Mouse (Mus musculus) embryonic stem cell, embryonic (primary cell): ENCODE results near the gene Amigo3.

Source experiments
- CTCF ChIA-PET, 4 experiments: fragments of 300-600 bp in 2 of 4; fragments of 350-600 bp in 2 of 4; sonication (Branson Sonifier 250); formaldehyde crosslinking; loops; one replicate each; lab custom pipeline; 2022; ENCODE audit warnings: inconsistent platforms in 2 of 4; lab: Charles Lee
- POLR2A ChIA-PET, 4 experiments: fragments of 300-600 bp in 2 of 4; fragments of 350-600 bp in 2 of 4; sonication (Branson Sonifier 250); formaldehyde crosslinking; loops; one replicate each; lab custom pipeline; 2022; ENCODE audit warnings: antibody characterized with exemption in 4 of 4, inconsistent platforms in 1 of 4; lab: Charles Lee

Gene Amigo3

GRCm38 (mm10) chr9:108052885-108053664 is at the start of gene Amigo3:
Gene Amigo3, plus strand, starts transcription at chr9:108053159.
- ChIA-PET POLR2A (interaction anchor here (0.5 to 4.7 kb wide), 92 partner anchors 8 to 469 kb away, joined by 3 to 43 read pairs (median 4); partner anchors contain the start of genes Apeh (in 3 of the 4), Inka1 (in 3 of the 4), Ip6k1 (in 3 of the 4) and Dag1 (in 2 of the 4)), CTCF (interaction anchor here (0.5 to 7.1 kb wide), 76 partner anchors 8 to 499 kb away, joined by 3 to 139 read pairs (median 4); partner anchors contain the start of genes Apeh (in 2 of the 4), Mst1r (in 2 of the 4), Amt (in 1 of the 4) and Cdhr4 (in 1 of the 4))

- ChIA-PET POLR2A (interaction anchor here (0.6 to 3.6 kb wide), 38 partner anchors 8 to 397 kb away, joined by 3 to 27 read pairs (median 5); partner anchors contain the start of genes Cdhr4 (in 2 of the 4), Gmppb (in 2 of the 4), Inka1 (in 2 of the 4) and Rbm6 (in 2 of the 4)), CTCF (interaction anchor here in 2 of 4 experiments (0.6 to 2.6 kb wide), 6 partner anchors 14 to 102 kb away, joined by 3 to 7 read pairs (median 4); partner anchors contain the start of gene Amigo3 (in 1 of the 2))
Measured at GRCm38 (mm10) chr9:108003531-108003890, 49.4 kb upstream of the Amigo3 start.

- ChIA-PET POLR2A (interaction anchor here in 2 of 4 experiments (1.0 to 1.6 kb wide), 2 partner anchors 41 to 45 kb away, joined by 3 read pairs; partner anchors contain the start of genes Amigo3 (in 1 of the 2) and Gmppb (in 1 of the 2)), CTCF (interaction anchor here in 1 of 4 experiments (1.0 kb wide), 2 partner anchors 45 to 439 kb away, joined by 3 read pairs; partner anchors contain the start of gene Amigo3)
Measured at GRCm38 (mm10) chr9:108008041-108008440, 44.9 kb upstream of the Amigo3 start.

GRCm38 (mm10) chr9:108010385-108010784 is 42.6 kb upstream of the Amigo3 start:
- CTCF ChIA-PET: interaction anchor here in 1 of 4 experiments (0.6 to 1.4 kb wide), 2 partner anchors 43 to 109 kb away, joined by 3 to 5 read pairs; partner anchors contain the start of gene Amigo3

GRCm38 (mm10) chr9:108013577-108013976 is 39.4 kb upstream of the Amigo3 start:
- ChIA-PET POLR2A (interaction anchor here in 3 of 4 experiments (0.5 to 1.7 kb wide), 6 partner anchors 11 to 201 kb away, joined by 3 to 16 read pairs (median 3); partner anchors contain the start of genes Ip6k1 (in 2 of the 3) and Inka1 (in 1 of the 3)), CTCF (interaction anchor here in 3 of 4 experiments (0.6 to 1.8 kb wide), 8 partner anchors 11 to 169 kb away, joined by 3 to 6 read pairs (median 3); partner anchors contain the start of genes Gm20662 (in 1 of the 3), Ip6k1 (in 1 of the 3) and Mst1r (in 1 of the 3))

More at GRCm38 (mm10) chr9:108010385-108010784, 42.6 kb upstream of the Amigo3 start:
- POLR2A ChIA-PET: interaction anchor here in 3 of 4 experiments (0.6 to 1.9 kb wide), 17 partner anchors 9 to 311 kb away, joined by 3 to 24 read pairs (median 4); partner anchors contain the start of genes Amigo3 (in 2 of the 3), Cdhr4 (in 2 of the 3), Ip6k1 (in 2 of the 3) and Gmppb (in 1 of the 3)

GRCm38 (mm10) chr9:108017127-108017526 is 35.8 kb upstream of the Amigo3 start:
- ChIA-PET POLR2A (interaction anchor here in 3 of 4 experiments (0.7 to 2.3 kb wide), 9 partner anchors 12 to 2000 kb away, joined by 3 to 11 read pairs (median 3); partner anchors contain the start of genes Amigo3 (in 1 of the 3) and Ip6k1 (in 1 of the 3)), CTCF (interaction anchor here in 3 of 4 experiments (0.6 to 1.5 kb wide), 4 partner anchors 14 to 291 kb away, joined by 3 to 4 read pairs (median 3); no protein-coding TSS in a partner anchor)

- POLR2A ChIA-PET: interaction anchor here in 3 of 4 experiments (0.5 to 1.9 kb wide), 16 partner anchors 8 to 534 kb away, joined by 3 to 9 read pairs (median 3); partner anchors contain the start of gene Ip6k1 (in 2 of the 3)
Measured at GRCm38 (mm10) chr9:108020741-108021140, 32.2 kb upstream of the Amigo3 start.

GRCm38 (mm10) chr9:108023216-108023615 is 29.7 kb upstream of the Amigo3 start:
- ChIA-PET POLR2A (interaction anchor here in 2 of 4 experiments (0.7 to 1.0 kb wide), 3 partner anchors 8 to 12 kb away, joined by 3 to 4 read pairs (median 3); no protein-coding TSS in a partner anchor), CTCF (no interaction called here)

More at GRCm38 (mm10) chr9:108020741-108021140, 32.2 kb upstream of the Amigo3 start:
- CTCF ChIA-PET: interaction anchor here in 2 of 4 experiments (0.5 to 2.0 kb wide), 3 partner anchors 32 to 74 kb away, joined by 4 to 6 read pairs (median 5); partner anchors contain the start of genes Amigo3 (in 1 of the 2) and Apeh (in 1 of the 2)

GRCm38 (mm10) chr9:108026584-108026983 is 26.4 kb upstream of the Amigo3 start:
- ChIA-PET POLR2A (interaction anchor here in 2 of 4 experiments (0.6 to 1.3 kb wide), 5 partner anchors 18 to 397 kb away, joined by 3 to 15 read pairs (median 4); partner anchors contain the start of genes Gmppb (in 1 of the 2) and Ip6k1 (in 1 of the 2)), CTCF (interaction anchor here (0.5 to 1.2 kb wide), 7 partner anchors 18 to 221 kb away, joined by 3 to 6 read pairs (median 3); partner anchors contain the start of gene Amigo3 (in 1 of the 4))

GRCm38 (mm10) chr9:108027867-108028266 is 25.1 kb upstream of the Amigo3 start:
- POLR2A ChIA-PET: interaction anchor here in 1 of 4 experiments (1.1 to 3.3 kb wide), 3 partner anchors 19 to 127 kb away, joined by 4 to 19 read pairs (median 6); partner anchors contain the start of gene Ip6k1
- CTCF ChIA-PET: interaction anchor here in 3 of 4 experiments (0.7 to 1.6 kb wide), 9 partner anchors 17 to 127 kb away, joined by 3 to 5 read pairs (median 3); partner anchors contain the start of gene Amigo3 (in 1 of the 3)

- ChIA-PET CTCF (interaction anchor here in 1 of 4 experiments (0.6 to 0.8 kb wide), 3 partner anchors 21 to 237 kb away, joined by 3 to 5 read pairs (median 3); partner anchors contain the start of gene Amigo3), POLR2A (interaction anchor here in 3 of 4 experiments (0.6 to 3.0 kb wide), 16 partner anchors 8 to 445 kb away, joined by 3 to 12 read pairs (median 4); partner anchors contain the start of genes Gmppb (in 2 of the 3), Ip6k1 (in 2 of the 3), Cdhr4 (in 1 of the 3) and Rbm6 (in 1 of the 3))
Measured at GRCm38 (mm10) chr9:108032126-108032525, 20.8 kb upstream of the Amigo3 start.

GRCm38 (mm10) chr9:108035331-108036156 is 17.4 kb upstream of the Amigo3 start:
- CTCF ChIA-PET: interaction anchor here in 3 of 4 experiments (0.6 to 2.2 kb wide), 9 partner anchors 9 to 134 kb away, joined by 3 to 8 read pairs (median 4); partner anchors contain the start of gene Amigo3 (in 2 of the 3)

GRCm38 (mm10) chr9:108044751-108045492 is 8.0 kb upstream of the Amigo3 start:
- CTCF ChIA-PET: interaction anchor here (0.5 to 1.9 kb wide), 73 partner anchors 9 to 1199 kb away, joined by 3 to 28 read pairs (median 4); partner anchors contain the start of genes Cdhr4 (in 2 of the 4), Amigo3 (in 1 of the 4), Apeh (in 1 of the 4) and Inka1 (in 1 of the 4)
- POLR2A ChIA-PET: interaction anchor here (0.5 to 3.2 kb wide), 41 partner anchors 8 to 1225 kb away, joined by 3 to 26 read pairs (median 4); partner anchors contain the start of genes Amigo3 (in 2 of the 4), Ip6k1 (in 2 of the 4), Gnai2 (in 1 of the 4) and Inka1 (in 1 of the 4)

More at GRCm38 (mm10) chr9:108035331-108036156, 17.4 kb upstream of the Amigo3 start:
- POLR2A ChIA-PET: interaction anchor here in 2 of 4 experiments (0.6 to 3.3 kb wide), 11 partner anchors 9 to 128 kb away, joined by 3 to 15 read pairs (median 4); partner anchors contain the start of genes Gmppb (in 1 of the 2) and Ip6k1 (in 1 of the 2)

- ChIA-PET POLR2A (interaction anchor here in 2 of 4 experiments (0.9 to 2.4 kb wide), 4 partner anchors 11 to 44 kb away, joined by 3 to 5 read pairs (median 4); partner anchors contain the start of gene Ip6k1 (in 1 of the 2)), CTCF (interaction anchor here in 2 of 4 experiments (0.5 to 1.7 kb wide), 3 partner anchors 11 to 154 kb away, joined by 3 to 4 read pairs (median 3); no protein-coding TSS in a partner anchor)
Measured at GRCm38 (mm10) chr9:108046582-108046981, 6.4 kb upstream of the Amigo3 start.
